Mouse (Mus musculus): ENCODE results near the gene Rftn1. TPM values are rescaled to one million over a fixed set of nuclear protein-coding genes. Genes with fewer than 3 reads are reported as not detected.

Rftn1 gene
- polyA plus RNA-seq, 1 experiment from 2014 or later = 11.9 TPM

DNA sequence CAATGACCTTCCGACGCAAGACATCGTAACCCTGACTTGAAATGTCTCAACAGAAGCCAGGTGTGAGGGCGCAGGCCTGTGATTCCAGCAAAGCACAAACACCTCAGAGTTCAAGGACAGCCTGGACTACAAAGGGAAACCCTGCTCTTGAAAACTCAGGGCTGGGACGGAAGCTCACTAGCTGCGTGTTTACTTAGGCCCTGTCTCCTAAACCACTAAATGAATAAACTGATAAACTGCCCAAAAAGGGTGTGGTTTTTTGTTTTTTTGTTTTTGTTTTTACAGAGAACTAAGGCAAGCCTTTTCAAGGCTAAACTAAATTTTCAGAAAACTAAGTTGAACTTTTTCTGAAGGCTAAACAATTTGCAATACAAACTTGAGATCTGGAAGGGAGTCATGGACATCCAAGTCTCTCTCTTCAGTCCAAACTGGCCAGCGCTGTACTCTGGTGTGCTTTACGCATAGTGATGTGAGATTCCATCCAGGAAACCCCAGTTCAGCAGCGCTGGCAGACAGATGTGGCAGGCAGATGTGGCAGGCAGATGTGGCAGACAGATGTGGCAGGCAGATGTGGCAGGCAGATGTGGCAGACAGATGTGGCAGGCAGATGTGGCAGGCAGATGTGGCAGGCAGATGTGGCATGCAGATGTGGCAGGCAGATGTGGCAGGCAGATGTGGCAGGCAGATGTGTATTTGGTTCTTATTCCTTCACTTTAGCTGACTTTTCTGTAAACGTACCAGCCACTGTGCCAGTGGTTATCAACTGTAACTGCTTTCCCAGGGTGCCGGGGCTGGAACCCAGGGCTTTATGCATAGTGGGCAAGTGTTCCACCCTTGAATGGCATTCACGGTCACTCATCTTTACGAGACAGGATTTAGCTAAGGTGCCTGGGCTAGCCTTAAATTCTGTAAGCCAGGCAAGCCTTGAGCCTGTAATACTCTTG, 158.7 kb downstream of the Rftn1 start:
- ATAC-seq (ENCODE audit: low FRiP score, low TSS enrichment) = no peak
- no peak overlapping the region for H3K27ac ChIP-seq (ENCODE audit: low read depth, low read length)
- WGBS = 83% methylated on average over 13 of the region's 13 CpGs
- no peaks in the 10 kb centered on the region for H3K27me3 ChIP-seq (ENCODE audit: control insufficient read depth, insufficient read depth, low read length)
- no peak overlapping the region for H3K4me2 ChIP-seq (replicated peaks; ENCODE audit: low read depth, low read length)
- H3K4me1 ChIP-seq (ENCODE audit: control insufficient read depth, insufficient read depth, low read length) = no peaks in the 10 kb centered on the region
- H3K9ac ChIP-seq (ENCODE audit: low read depth, low read length) = no peak overlapping the region
- H3K9me3 ChIP-seq (ENCODE audit: control insufficient read depth, low read length) = no peaks in the 10 kb centered on the region
- no peak overlapping the region for H3K4me3 ChIP-seq (ENCODE audit: low read length)
- H3K36me3 ChIP-seq (ENCODE audit: control insufficient read depth, insufficient read depth, low read length) = no peaks in the 10 kb centered on the region

DNA sequence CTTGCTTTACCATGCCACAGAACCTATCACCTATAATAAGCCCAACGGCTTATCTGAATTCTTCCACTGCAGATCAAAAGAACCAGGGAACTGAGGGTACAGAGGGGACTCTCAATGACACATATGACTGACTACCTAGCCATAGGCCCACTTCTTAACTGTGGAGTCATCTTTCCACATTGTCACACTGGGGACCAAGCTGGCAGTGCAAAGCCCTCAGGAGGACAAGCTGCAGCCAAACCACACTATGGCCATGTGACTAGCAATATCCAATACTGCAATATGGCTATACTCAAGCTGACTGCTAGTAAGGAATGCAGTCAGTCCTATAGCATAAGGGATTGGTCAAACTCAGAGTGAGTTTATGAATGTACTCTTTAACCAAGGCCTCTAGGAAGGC, 164.8 kb downstream of the Rftn1 start:
- Histone ChIP-seq H3K4me3 (ENCODE audit: low read length) (no peak overlapping the region), H3K9me3 (ENCODE audit: control insufficient read depth, low read length) (no peaks in the 10 kb centered on the region), H3K4me2 (replicated peaks; ENCODE audit: low read depth, low read length) (no peak overlapping the region), H3K27ac (ENCODE audit: low read depth, low read length) (no peak overlapping the region), H3K36me3 (ENCODE audit: control insufficient read depth, insufficient read depth, low read length) (no peaks in the 10 kb centered on the region), H3K27me3 (ENCODE audit: control insufficient read depth, insufficient read depth, low read length) (no peaks in the 10 kb centered on the region), H3K4me1 (ENCODE audit: control insufficient read depth, insufficient read depth, low read length) (no peaks in the 10 kb centered on the region), H3K9ac (ENCODE audit: low read depth, low read length) (no peak overlapping the region)
- ATAC-seq (ENCODE audit: low FRiP score, low TSS enrichment) = no peak
- 68% methylated on average over 1 of the region's 1 CpGs for WGBS

DNA sequence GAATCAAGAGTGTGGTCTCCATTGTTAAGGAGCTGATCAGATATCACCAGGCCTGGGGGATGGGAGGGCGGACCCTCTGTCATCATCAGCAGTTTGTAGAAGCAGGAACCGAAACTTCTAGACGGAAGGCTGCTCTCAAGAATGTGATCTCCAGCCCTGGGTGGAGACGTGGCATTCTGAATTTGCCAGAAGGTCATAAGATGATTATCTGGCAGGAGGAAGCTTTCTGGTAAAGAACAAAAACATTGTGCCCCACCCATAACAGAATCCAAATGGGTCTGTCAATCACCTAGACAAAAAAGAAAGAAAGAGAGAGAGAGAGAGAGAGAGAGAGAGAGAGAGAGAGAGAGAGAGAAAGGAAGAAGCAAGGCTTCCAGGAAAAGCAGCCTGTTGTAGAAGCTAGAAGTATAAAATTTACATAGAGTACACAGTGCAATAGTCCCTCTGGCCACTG, 165.3 kb downstream of the Rftn1 start:
- no peak overlapping the region for H3K27ac ChIP-seq (ENCODE audit: low read depth, low read length)
- no peak overlapping the region for H3K4me2 ChIP-seq (replicated peaks; ENCODE audit: low read depth, low read length)
- no peaks in the 10 kb centered on the region for H3K27me3 ChIP-seq (ENCODE audit: control insufficient read depth, insufficient read depth, low read length)
- H3K9me3 ChIP-seq (ENCODE audit: control insufficient read depth, low read length) = no peaks in the 10 kb centered on the region
- H3K4me3 ChIP-seq (ENCODE audit: low read length) = no peak overlapping the region
- ATAC-seq (ENCODE audit: low FRiP score, low TSS enrichment) = no peak
- no peaks in the 10 kb centered on the region for H3K4me1 ChIP-seq (ENCODE audit: control insufficient read depth, insufficient read depth, low read length)
- WGBS = 53% methylated on average over 4 of the region's 4 CpGs
- no peak overlapping the region for H3K9ac ChIP-seq (ENCODE audit: low read depth, low read length)
- no peaks in the 10 kb centered on the region for H3K36me3 ChIP-seq (ENCODE audit: control insufficient read depth, insufficient read depth, low read length)

DNA sequence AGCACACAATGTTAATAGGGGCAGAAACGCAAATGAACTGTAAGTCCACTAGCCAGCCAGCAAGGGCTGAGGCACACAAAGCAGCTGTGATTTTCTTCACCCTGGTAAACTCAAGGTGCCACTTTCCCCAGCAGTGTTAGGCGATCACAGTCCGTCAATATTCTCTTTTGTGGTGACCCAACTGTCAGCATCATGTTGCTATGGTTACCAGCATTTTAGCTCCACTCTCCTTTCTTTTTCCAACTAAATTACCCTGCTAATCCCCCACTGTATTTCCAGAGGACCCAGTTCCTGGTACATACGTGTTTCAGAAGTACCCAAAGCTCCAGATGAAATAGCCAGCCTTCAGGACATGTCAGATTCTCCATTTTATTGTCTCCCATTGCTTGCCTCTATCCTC, 169.1 kb downstream of the Rftn1 start:
- Histone ChIP-seq H3K36me3 (ENCODE audit: control insufficient read depth, insufficient read depth, low read length) (no peaks in the 10 kb centered on the region), H3K27ac (ENCODE audit: low read depth, low read length) (no peak overlapping the region), H3K4me1 (ENCODE audit: control insufficient read depth, insufficient read depth, low read length) (no peaks in the 10 kb centered on the region), H3K9ac (ENCODE audit: low read depth, low read length) (no peak overlapping the region), H3K4me3 (ENCODE audit: low read length) (no peak overlapping the region), H3K27me3 (ENCODE audit: control insufficient read depth, insufficient read depth, low read length) (no peaks in the 10 kb centered on the region), H3K9me3 (ENCODE audit: control insufficient read depth, low read length) (no peaks in the 10 kb centered on the region), H3K4me2 (replicated peaks; ENCODE audit: low read depth, low read length) (no peak overlapping the region)
- WGBS = 36% methylated on average over 4 of the region's 4 CpGs
- ATAC-seq (ENCODE audit: low FRiP score, low TSS enrichment) = no peak

- Histone ChIP-seq H3K27me3 (ENCODE audit: control insufficient read depth, insufficient read depth, low read length) (no peaks in the 10 kb centered on the region), H3K36me3 (ENCODE audit: control insufficient read depth, insufficient read depth, low read length) (no peaks in the 10 kb centered on the region), H3K4me3 (ENCODE audit: low read length) (no peak overlapping the region), H3K4me1 (ENCODE audit: control insufficient read depth, insufficient read depth, low read length) (no peaks in the 10 kb centered on the region), H3K9me3 (ENCODE audit: control insufficient read depth, low read length) (no peaks in the 10 kb centered on the region), H3K9ac (ENCODE audit: low read depth, low read length) (no peak overlapping the region), H3K27ac (ENCODE audit: low read depth, low read length) (no peak overlapping the region), H3K4me2 (replicated peaks; ENCODE audit: low read depth, low read length) (no peak overlapping the region)
- ATAC-seq (ENCODE audit: low FRiP score, low TSS enrichment) = no peak
- 56% methylated on average over 16 of the region's 16 CpGs for WGBS
Measured at GRCm38 (mm10) chr17:50020211-50021001, 170.1 kb downstream of the Rftn1 start.

GRCm38 (mm10) chr17:50019819-50020210, 170.7 kb downstream of the Rftn1 start:
- no peak overlapping the region for H3K9ac ChIP-seq (ENCODE audit: low read depth, low read length)

GRCm38 (mm10) chr17:50019090-50019489, 171.4 kb downstream of the Rftn1 start:
- Histone ChIP-seq H3K4me1 (ENCODE audit: control insufficient read depth, insufficient read depth, low read length) (no peaks in the 10 kb centered on the region), H3K36me3 (ENCODE audit: control insufficient read depth, insufficient read depth, low read length) (no peaks in the 10 kb centered on the region), H3K4me2 (replicated peaks; ENCODE audit: low read depth, low read length) (no peak overlapping the region), H3K9me3 (ENCODE audit: control insufficient read depth, low read length) (no peaks in the 10 kb centered on the region), H3K27me3 (ENCODE audit: control insufficient read depth, insufficient read depth, low read length) (no peaks in the 10 kb centered on the region), H3K4me3 (ENCODE audit: low read length) (no peak overlapping the region), H3K27ac (ENCODE audit: low read depth, low read length) (no peak overlapping the region), H3K9ac (ENCODE audit: low read depth, low read length) (no peak overlapping the region)
- WGBS = 83% methylated on average over 5 of the region's 5 CpGs
- ATAC-seq (ENCODE audit: low FRiP score, low TSS enrichment) = no peak

More at GRCm38 (mm10) chr17:50019819-50020210, 170.7 kb downstream of the Rftn1 start:
- Histone ChIP-seq H3K9me3 (ENCODE audit: control insufficient read depth, low read length) (no peaks in the 10 kb centered on the region), H3K36me3 (ENCODE audit: control insufficient read depth, insufficient read depth, low read length) (no peaks in the 10 kb centered on the region), H3K4me3 (ENCODE audit: low read length) (no peak overlapping the region), H3K4me2 (replicated peaks; ENCODE audit: low read depth, low read length) (no peak overlapping the region), H3K27me3 (ENCODE audit: control insufficient read depth, insufficient read depth, low read length) (no peaks in the 10 kb centered on the region), H3K27ac (ENCODE audit: low read depth, low read length) (no peak overlapping the region), H3K4me1 (ENCODE audit: control insufficient read depth, insufficient read depth, low read length) (no peaks in the 10 kb centered on the region)
- WGBS = 85% methylated on average over 3 of the region's 3 CpGs
- ATAC-seq (ENCODE audit: low FRiP score, low TSS enrichment) = no peak

DNA sequence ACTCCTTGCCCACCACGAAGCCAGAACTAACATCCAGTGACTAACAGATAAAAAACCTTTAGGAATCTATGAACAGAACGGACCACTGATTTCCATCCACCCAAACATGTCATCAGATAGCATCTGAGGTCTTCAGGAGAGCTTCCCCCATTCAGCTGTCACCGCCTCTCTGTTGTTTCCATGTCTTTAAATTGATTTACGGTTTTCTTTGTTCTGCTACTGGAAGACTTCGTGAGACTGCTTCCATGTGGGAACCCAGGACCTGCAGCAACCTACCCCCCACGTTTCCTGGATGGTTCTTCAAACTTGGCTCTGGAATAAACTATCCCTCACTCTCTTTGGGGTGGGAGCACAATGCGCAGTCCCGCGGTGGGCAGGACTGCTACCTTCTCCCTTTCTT, 175.8 kb downstream of the Rftn1 start:
- Histone ChIP-seq H3K36me3 (ENCODE audit: control insufficient read depth, insufficient read depth, low read length) (no peaks in the 10 kb centered on the region), H3K27ac (ENCODE audit: low read depth, low read length) (no peak overlapping the region), H3K9me3 (ENCODE audit: control insufficient read depth, low read length) (no peaks in the 10 kb centered on the region), H3K27me3 (ENCODE audit: control insufficient read depth, insufficient read depth, low read length) (no peaks in the 10 kb centered on the region), H3K4me1 (ENCODE audit: control insufficient read depth, insufficient read depth, low read length) (no peaks in the 10 kb centered on the region), H3K9ac (ENCODE audit: low read depth, low read length) (no peak overlapping the region), H3K4me2 (replicated peaks; ENCODE audit: low read depth, low read length) (no peak overlapping the region), H3K4me3 (ENCODE audit: low read length) (no peak overlapping the region)
- 49% methylated on average over 9 of the region's 9 CpGs for WGBS
- peak; percentile 71; the same call in 1 of the 2 replicates for ATAC-seq (ENCODE audit: low FRiP score, low TSS enrichment)

- no peak overlapping the region for H3K4me2 ChIP-seq (replicated peaks; ENCODE audit: low read depth, low read length)
- H3K9ac ChIP-seq (ENCODE audit: low read depth, low read length) = no peak overlapping the region
- H3K4me3 ChIP-seq (ENCODE audit: low read length) = no peak overlapping the region
- no peaks in the 10 kb centered on the region for H3K9me3 ChIP-seq (ENCODE audit: control insufficient read depth, low read length)
- no peak overlapping the region for H3K27ac ChIP-seq (ENCODE audit: low read depth, low read length)
- no peaks in the 10 kb centered on the region for H3K4me1 ChIP-seq (ENCODE audit: control insufficient read depth, insufficient read depth, low read length)
- no peaks in the 10 kb centered on the region for H3K36me3 ChIP-seq (ENCODE audit: control insufficient read depth, insufficient read depth, low read length)
- H3K27me3 ChIP-seq (ENCODE audit: control insufficient read depth, insufficient read depth, low read length) = no peaks in the 10 kb centered on the region
- no peak for ATAC-seq (ENCODE audit: low FRiP score, low TSS enrichment)
- WGBS = 67% methylated on average over 2 of the region's 2 CpGs
Measured at GRCm38 (mm10) chr17:50013848-50014247, 176.6 kb downstream of the Rftn1 start.
